Mouse (Mus musculus) bone marrow, adult 2 months (tissue): ENCODE data around the gene Tmeff2. TPM values are rescaled to one million over a fixed set of nuclear protein-coding genes. Genes with fewer than 3 reads are reported as not detected.

Experiments
- H3K27ac ChIP-seq: fragments of 200-500 bp; 2 replicates; pipeline ENCODE4 v1.5.1; 2012; ENCODE audit warnings: low read depth, mild to moderate bottlenecking, control low read depth, inconsistent platforms, low read length; ENCODE audit not compliant: control insufficient read depth, poor library complexity, insufficient read depth
- H3K4me1 ChIP-seq: fragments of 200-500 bp; 2 replicates; pipeline ENCODE4 v1.6.1; 2011; ENCODE audit warnings: low read length; ENCODE audit not compliant: control insufficient read depth, insufficient read depth
- H3K4me3 ChIP-seq: fragments of 200-500 bp; replicated peaks from 2 replicates; pipeline ENCODE3; 2011; ENCODE audit warnings: mild to moderate bottlenecking, low read depth, low read length, control low read depth; ENCODE audit not compliant: control insufficient read depth
- CTCF ChIP-seq: fragments of 200-500 bp; IDR thresholded peaks from 2 replicates; pipeline ENCODE4 v1.5.1; 2011; ENCODE audit warnings: low read length, control low read depth; ENCODE audit not compliant: control insufficient read depth, insufficient read depth
- POLR2A ChIP-seq: fragments of 200-500 bp; IDR thresholded peaks from 2 replicates; pipeline ENCODE4 v1.6.1; 2011; ENCODE audit warnings: low read depth, mild to moderate bottlenecking, control low read depth, low read length, borderline replicate concordance; ENCODE audit not compliant: control insufficient read depth
- WGBS: fragments of 180-500 bp; shearing (Covaris S2); methylation state at CpG from one replicate; pipeline ENCODE4 v1.1.7; 2018; 5-methylcytosine and 5-hydroxymethylcytosine counted together
- polyA plus RNA-seq: library from polyadenylated mRNA; stranded (reverse); fragments of >200 nt; gene quantifications from 2 replicates; pipeline ENCODE4 v1.2.4, GENCODE M21; 2011; ENCODE audit warnings: low replicate concordance; ENCODE audit not compliant: missing spikeins, insufficient read depth, insufficient read length

The Tmeff2 gene
- polyA plus RNA-seq, 1 experiment: not detected

DNA sequence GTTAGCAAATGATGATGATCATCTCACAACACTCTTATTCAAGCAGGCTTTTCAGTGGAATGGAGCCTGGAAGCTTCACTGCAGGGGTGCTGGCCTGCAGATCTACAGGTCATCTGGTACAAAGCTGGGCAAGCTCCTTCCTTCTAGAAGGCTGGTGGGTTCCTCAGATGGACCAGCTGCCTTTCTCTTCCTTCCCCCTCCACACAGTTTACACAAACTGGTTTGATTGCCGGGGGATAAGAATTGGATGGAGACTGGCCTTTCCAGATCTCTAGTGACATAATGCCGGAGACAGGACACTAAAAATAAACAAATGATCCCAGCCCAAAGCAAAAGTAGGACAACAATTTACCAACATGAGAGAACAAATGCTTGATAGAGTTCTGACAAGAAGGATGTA lies 188.5 kb downstream of the Tmeff2 start:
- TF ChIP-seq CTCF (no peak), POLR2A (no peak)
- H3K4me1 ChIP-seq: no peaks in the 10 kb centered on the region
- 71% methylated on average over 2 of the region's 2 CpGs for WGBS
- H3K4me3 ChIP-seq: no peak overlapping the region
- no peak overlapping the region for H3K27ac ChIP-seq

DNA sequence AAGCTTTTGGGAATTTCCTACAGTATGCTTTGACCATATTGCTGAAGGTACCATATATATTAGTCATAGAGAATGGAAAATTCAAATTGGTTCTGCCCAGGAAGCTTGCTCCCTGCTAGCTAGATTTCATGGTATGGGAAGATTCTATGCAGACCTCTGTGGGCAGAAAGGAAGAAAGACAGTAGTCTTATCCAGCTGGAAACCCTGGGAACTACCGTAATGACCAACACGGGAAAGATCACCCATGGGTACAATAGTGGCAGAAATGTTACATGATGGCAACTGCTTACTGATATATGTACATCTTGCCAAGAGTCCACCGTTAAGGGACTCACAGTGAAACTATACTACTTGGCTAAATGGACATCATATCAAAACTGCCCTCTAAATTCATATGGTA lies 189.4 kb downstream of the Tmeff2 start:
- WGBS: 86% methylated on average over 3 of the region's 3 CpGs
- Histone ChIP-seq H3K4me3 (no peak overlapping the region), H3K4me1 (no peaks in the 10 kb centered on the region), H3K27ac (no peak overlapping the region)
- TF ChIP-seq POLR2A: no peak
- no peak for TF ChIP-seq CTCF

DNA sequence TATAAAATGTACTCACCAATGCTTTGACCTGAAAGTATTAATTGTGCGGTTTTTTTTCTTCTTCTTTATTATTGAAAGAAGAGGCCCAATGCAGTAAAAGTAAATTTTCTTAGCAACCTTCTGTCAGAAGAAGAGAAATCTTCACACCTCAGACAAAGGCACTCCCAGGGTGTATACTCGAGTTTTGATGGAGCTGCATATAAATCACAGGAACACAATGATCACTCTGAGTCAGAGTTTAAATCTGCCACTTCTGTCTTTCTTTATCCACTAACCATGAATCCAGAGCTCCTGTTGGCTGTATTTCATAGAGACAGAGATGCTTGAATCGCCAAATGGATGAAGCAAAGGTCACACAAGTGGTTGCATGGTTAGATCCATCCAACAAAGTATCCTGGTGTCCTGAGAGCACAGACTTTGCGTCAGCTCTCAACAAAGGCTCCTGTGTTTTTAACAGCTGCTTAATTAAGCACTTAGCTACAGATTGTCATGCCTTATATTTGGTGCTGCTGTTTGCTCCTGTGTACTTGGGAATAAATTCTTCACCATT lies 189.8 kb downstream of the Tmeff2 start:
- TF ChIP-seq CTCF (no peak), POLR2A (no peak)
- H3K27ac ChIP-seq: no peak overlapping the region
- 75% methylated on average over 4 of the region's 4 CpGs for WGBS

DNA sequence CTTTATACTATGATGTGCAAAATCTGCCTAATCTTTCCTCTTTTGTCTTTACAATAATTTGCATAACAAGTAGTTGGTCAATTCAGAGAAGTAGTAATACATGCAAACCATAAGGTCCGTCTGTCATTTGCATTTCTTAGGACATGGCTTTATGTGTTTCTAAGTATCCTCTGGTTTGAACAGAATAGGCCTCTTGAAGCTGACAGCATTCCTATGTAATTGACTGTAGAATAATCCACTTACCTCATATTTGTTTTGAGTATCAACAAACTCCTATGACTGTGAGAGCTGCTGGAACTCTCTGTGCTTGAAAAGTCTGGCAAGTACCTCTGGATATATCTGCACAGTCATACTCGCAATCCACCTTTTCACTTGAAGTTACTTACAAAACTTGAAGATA lies 194.3 kb downstream of the Tmeff2 start:
- WGBS: 82% methylated on average over 2 of the region's 2 CpGs
- Histone ChIP-seq H3K4me3 (no peak overlapping the region), H3K27ac (no peak overlapping the region), H3K4me1 (no peaks in the 10 kb centered on the region)
- TF ChIP-seq POLR2A (no peak), CTCF (no peak)

More for the DNA sequence above, 189.8 kb downstream of the Tmeff2 start:
- H3K4me3 ChIP-seq: no peak overlapping the region
- H3K4me1 ChIP-seq: no peaks in the 10 kb centered on the region

DNA sequence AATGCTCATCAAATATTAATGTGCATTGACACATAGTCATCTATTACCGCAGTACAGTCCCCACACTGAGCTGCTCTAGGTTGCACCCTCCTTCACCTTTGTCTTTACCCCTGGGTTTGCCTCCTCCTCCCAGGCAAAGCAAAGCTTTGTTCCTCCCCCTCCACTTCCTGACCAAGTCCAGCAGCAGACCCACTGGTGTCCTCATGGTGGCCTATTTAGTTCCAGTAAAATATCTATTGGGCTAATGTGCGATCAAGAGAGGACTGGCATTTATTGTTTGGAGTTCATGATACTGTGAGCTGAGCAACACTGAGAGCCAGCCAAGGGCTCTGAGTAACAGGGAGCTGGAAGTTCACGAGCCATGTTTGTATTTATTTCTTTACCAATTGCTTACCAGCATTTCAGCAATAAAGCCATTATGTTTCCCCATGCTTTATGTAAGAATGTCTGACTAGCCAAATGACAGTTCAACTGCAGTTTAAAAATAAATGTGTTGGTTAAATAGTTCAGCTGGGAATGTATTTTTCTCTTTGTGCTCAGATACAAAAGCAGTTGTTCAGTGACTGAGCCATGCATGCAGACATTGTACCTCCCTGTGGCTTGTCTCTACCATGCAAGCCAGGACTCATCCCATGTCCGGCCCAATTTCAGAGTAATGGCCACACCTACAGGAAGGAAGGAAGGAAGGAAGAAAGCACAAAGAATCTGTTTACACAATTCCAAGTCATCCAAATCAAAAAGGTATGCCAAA lies 196.6 kb downstream of the Tmeff2 start:
- 82% methylated on average over 4 of the region's 4 CpGs for WGBS
- TF ChIP-seq POLR2A: no peak
- no peak for TF ChIP-seq CTCF

DNA sequence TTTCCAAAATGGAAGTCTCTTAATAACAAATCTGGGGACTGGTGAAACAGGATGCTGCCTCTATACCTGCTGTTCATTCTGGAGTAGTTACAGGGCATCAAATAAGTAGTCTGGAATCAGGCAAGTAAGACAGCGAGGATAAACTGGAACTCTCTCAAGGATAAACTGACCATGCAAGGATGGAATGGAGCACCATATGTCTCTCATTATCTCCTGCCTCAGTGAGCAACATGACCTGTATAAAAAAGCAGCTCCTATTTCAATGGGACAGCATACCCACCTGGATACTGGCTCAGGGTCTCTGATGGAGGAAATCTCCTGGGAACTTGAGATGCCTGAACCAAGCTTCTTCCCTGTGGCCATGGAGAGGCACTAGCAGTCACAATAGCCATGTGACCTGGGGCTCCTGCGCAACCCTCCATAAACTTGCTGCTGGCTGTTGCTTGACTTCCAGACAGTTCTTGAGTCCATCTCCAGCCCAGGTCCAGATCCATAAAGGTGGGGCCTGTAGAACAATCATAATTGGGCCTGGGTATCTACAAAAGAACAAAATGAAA lies 200.7 kb downstream of the Tmeff2 start:
- 96% methylated on average over 2 of the region's 2 CpGs for WGBS
- no peak overlapping the region for H3K4me3 ChIP-seq
- H3K27ac ChIP-seq: no peak overlapping the region
- TF ChIP-seq CTCF (no peak), POLR2A (no peak)
- no peaks in the 10 kb centered on the region for H3K4me1 ChIP-seq

More for the DNA sequence above, 196.6 kb downstream of the Tmeff2 start:
- Histone ChIP-seq H3K4me1 (no peaks in the 10 kb centered on the region), H3K27ac (no peak overlapping the region), H3K4me3 (no peak overlapping the region)

DNA sequence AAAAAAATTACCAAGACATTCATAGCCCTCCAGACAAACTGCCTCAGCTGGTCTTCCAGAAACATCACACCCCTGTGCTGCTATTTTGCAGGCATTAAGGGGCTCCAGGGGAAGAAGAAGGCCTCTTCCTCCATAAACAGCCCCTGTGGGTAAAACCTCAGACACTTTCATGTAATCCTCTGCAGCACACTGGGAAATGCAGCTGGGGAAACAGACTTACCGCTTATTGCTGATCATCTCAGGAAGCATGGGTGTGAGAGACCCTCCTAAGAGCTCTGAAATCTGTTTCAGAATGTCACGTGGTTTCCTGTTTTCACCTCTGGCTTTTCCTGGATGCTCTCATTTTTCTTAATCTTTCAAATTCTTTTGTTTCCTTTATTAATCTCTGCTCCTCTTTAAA lies 204.3 kb downstream of the Tmeff2 start:
- Histone ChIP-seq H3K4me3 (no peak overlapping the region), H3K4me1 (no peaks in the 10 kb centered on the region), H3K27ac (no peak overlapping the region)
- WGBS: 18% methylated on average over 2 of the region's 2 CpGs
- TF ChIP-seq CTCF (no peak), POLR2A (no peak)

DNA sequence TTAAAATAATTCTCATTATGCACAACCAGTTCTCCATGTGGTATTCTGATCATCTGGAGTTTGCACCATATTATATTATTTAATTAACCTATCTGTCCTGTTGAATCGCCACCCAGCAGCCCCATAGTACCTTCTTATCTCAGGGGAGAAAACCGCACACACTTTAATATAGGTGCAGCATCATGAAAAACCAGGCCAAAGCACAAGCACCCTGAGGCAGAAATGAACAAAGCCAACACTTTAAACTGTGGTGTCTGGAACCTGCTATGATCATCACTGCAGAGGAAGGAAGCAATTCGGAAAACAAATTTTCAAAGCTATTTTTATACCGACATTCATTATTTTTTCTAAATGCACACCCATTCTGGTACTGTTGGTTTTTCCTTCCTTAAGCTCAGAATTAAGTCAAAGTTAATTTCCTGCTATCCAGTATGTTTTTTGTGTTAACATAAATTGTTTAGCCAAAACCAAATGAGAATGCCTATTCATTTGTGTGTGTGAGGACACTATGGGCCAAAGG lies 206.0 kb downstream of the Tmeff2 start:
- no peak overlapping the region for H3K4me3 ChIP-seq
- no peaks in the 10 kb centered on the region for H3K4me1 ChIP-seq
- TF ChIP-seq POLR2A: no peak
- no peak for TF ChIP-seq CTCF
- WGBS: 48% methylated on average over 4 of the region's 4 CpGs
- H3K27ac ChIP-seq: no peak overlapping the region
